Mouse (Mus musculus): ENCODE measurements around the gene Rab7b.

DNA sequence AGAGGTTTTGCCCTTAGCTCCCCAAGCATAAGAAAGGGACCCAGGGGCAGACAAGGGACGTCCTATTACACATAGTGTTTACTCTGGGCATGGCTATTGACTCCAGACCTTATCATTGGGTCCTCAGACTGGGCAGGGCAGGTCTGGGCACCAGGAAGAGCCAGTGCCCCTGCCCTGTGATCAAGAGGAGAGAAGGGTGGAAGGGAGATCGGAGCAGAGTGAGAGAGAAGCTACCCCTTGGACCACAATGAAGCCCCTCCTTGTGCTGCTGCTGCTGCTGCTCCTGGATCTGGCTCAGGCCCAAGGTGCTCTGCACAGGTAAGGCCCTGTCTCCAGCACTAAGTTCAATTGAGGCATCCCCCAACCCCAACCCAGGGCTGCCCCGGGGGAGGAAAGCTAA lies 26.7 kb upstream of the Rab7b start:
- TF ChIP-seq POLR2A (IDR thresholded peaks at IDR 0.05; ENCODE audit: insufficient read length, low read depth) (no peak), CEBPB (IDR thresholded peaks at IDR 0.05; ENCODE audit: insufficient read depth, poor library complexity, severe bottlenecking) (no peak), MAX (IDR thresholded peaks at IDR 0.05; ENCODE audit: low read depth) (no peak), TCF3 (IDR thresholded peaks at IDR 0.05; ENCODE audit: insufficient read length, low read depth) (no peak), POLR2AphosphoS2 (IDR thresholded peaks at IDR 0.05; ENCODE audit: insufficient read length, low read depth) (no peak), SRF (IDR thresholded peaks at IDR 0.05; ENCODE audit: control insufficient read depth, insufficient read length, low read depth) (no peak), MYOG (IDR thresholded peaks at IDR 0.05; ENCODE audit: control insufficient read depth in 1 of 3, insufficient read depth in 1 of 3, insufficient read length in 2 of 3, low read depth in 2 of 3) (no peak), MYOD1 (IDR thresholded peaks at IDR 0.05; ENCODE audit: control insufficient read depth in 1 of 3, insufficient read length in 2 of 3, low read depth in 2 of 3) (no peak), USF1 (IDR thresholded peaks at IDR 0.05; ENCODE audit: low read depth) (no peak)

All from myocyte (in vitro differentiated cells).